Mouse (Mus musculus): ENCODE results near the gene Dapk1.

GRCm38 (mm10) chr13:60556476-60556875 is 45.3 kb upstream of the Dapk1 start:
- TF ChIP-seq CTCF (IDR thresholded peaks at IDR 0.05) (no peak), POLR2A (IDR thresholded peaks at IDR 0.05; ENCODE audit: insufficient read depth, low read depth, low read length) (no peak), EP300 (IDR thresholded peaks at IDR 0.05; ENCODE audit: insufficient read depth, low read depth, low read length) (no peak)

Measured in heart, adult 2 months (tissue).